Mouse (Mus musculus) colon, adult 2 months (tissue): Measurements from ENCODE around the gene Cdca3. TPM values are rescaled to one million over a fixed set of nuclear protein-coding genes. Genes with fewer than 3 reads are reported as not detected.

Experiments
- polyA plus RNA-seq: library from polyadenylated mRNA; depleted of rRNA; stranded (reverse); fragments of >200 nt; gene quantifications from 2 replicates; pipeline ENCODE4 v1.2.3, GENCODE M21; 2012; rRNA removed

Gene Cdca3
- 38.3 and 47.5 TPM in 2 replicates for polyA plus RNA-seq

GRCm38 (mm10) chr6:124828868-124829798 is at the start of gene Cdca3, which contains the start of gene Usp5:
Cdca3 (plus strand) TSS chr6:124829547.
Usp5 (minus strand) TSS chr6:124829484.

GRCm38 (mm10) chr6:124808358-124809012 is 20.9 kb upstream of the Cdca3 start, which contains the start of gene Spsb2:
Spsb2 (plus strand) TSS chr6:124808661.

GRCm38 (mm10) chr6:124813933-124814332 is 15.4 kb upstream of the Cdca3 start, which contains the start of gene Tpi1:
Tpi1 (minus strand) TSS chr6:124814296.

GRCm38 (mm10) chr6:124840241-124841167 is 11.2 kb downstream of the Cdca3 start, which contains the start of gene Gnb3:
Gnb3 (minus strand) TSS chr6:124840275.

GRCm38 (mm10) chr6:124856916-124857839 is 27.8 kb downstream of the Cdca3 start, which contains the start of gene P3h3:
P3h3 (minus strand) TSS chr6:124857752.

GRCm38 (mm10) chr6:124863658-124864298 is 34.4 kb downstream of the Cdca3 start, which contains the start of gene Gpr162:
Gpr162 (minus strand) TSS chr6:124863983.

Other genes starting within 250 kb of the Cdca3 start
- gene C1s2, start 193.5 kb upstream of the Cdca3 start, polyA plus RNA-seq, result not detected in 2 replicates
- 102 and 141 TPM in 2 replicates for gene Lpcat3, start 166.5 kb upstream of the Cdca3 start, polyA plus RNA-seq
- gene Emg1, start 117.4 kb upstream of the Cdca3 start, polyA plus RNA-seq, result 36.9 and 39.0 TPM in 2 replicates
- 151 and 193 TPM in 2 replicates for gene Phb2, start 117.2 kb upstream of the Cdca3 start, polyA plus RNA-seq
- gene Ptpn6, start 90.8 kb upstream of the Cdca3 start, polyA plus RNA-seq, result 22.8 and 27.5 TPM in 2 replicates
- 180 and 222 TPM in 2 replicates for gene Grcc10, start 88.2 kb upstream of the Cdca3 start, polyA plus RNA-seq
- not detected in 2 replicates for gene Gm45234, start 73.5 kb upstream of the Cdca3 start, polyA plus RNA-seq
- gene Atn1, start 73.0 kb upstream of the Cdca3 start, polyA plus RNA-seq, result 52.2 and 59.6 TPM in 2 replicates
- 8.6 and 8.8 TPM in 2 replicates for gene Eno2, start 59.9 kb upstream of the Cdca3 start, polyA plus RNA-seq
- 0.40 and 0.79 TPM in 2 replicates for gene Lrrc23, start 49.8 kb upstream of the Cdca3 start, polyA plus RNA-seq
- gene Spsb2, start 20.9 kb upstream of the Cdca3 start, polyA plus RNA-seq, result 39.0 and 41.2 TPM in 2 replicates
- 442 and 514 TPM in 2 replicates for gene Tpi1, start 15.3 kb upstream of the Cdca3 start, polyA plus RNA-seq
- 66.9 and 70.4 TPM in 2 replicates for gene Usp5, start 63 bp upstream of the Cdca3 start, polyA plus RNA-seq
- 0.21 and 0.29 TPM in 2 replicates for gene Gnb3, start 10.7 kb downstream of the Cdca3 start, polyA plus RNA-seq
- 25.9 and 26.2 TPM in 2 replicates for gene P3h3, start 28.2 kb downstream of the Cdca3 start, polyA plus RNA-seq
- gene Gpr162, start 34.4 kb downstream of the Cdca3 start, polyA plus RNA-seq, result 2.3 and 2.7 TPM in 2 replicates
- 2.7 and 3.0 TPM in 2 replicates for gene Cd4, start 58.7 kb downstream of the Cdca3 start, polyA plus RNA-seq
- 2.7 and 4.0 TPM in 2 replicates for gene Lag3, start 82.2 kb downstream of the Cdca3 start, polyA plus RNA-seq
- gene Ptms, start 90.6 kb downstream of the Cdca3 start, polyA plus RNA-seq, result 894 and 1,886 TPM in 2 replicates
- 357 and 413 TPM in 2 replicates for gene Mlf2, start 101.8 kb downstream of the Cdca3 start, polyA plus RNA-seq
- gene Cops7a, start 136.0 kb downstream of the Cdca3 start, polyA plus RNA-seq, result 206 and 213 TPM in 2 replicates
- 8.4 and 8.6 TPM in 2 replicates for gene Pianp, start 167.1 kb downstream of the Cdca3 start, polyA plus RNA-seq
- 59.4 and 64.6 TPM in 2 replicates for gene Zfp384, start 179.6 kb downstream of the Cdca3 start, polyA plus RNA-seq
- 37.5 and 37.7 TPM in 2 replicates for gene Ing4, start 210.2 kb downstream of the Cdca3 start, polyA plus RNA-seq
- gene Acrbp, start 220.1 kb downstream of the Cdca3 start, polyA plus RNA-seq, result 17.7 and 24.1 TPM in 2 replicates
- 71.9 and 87.7 TPM in 2 replicates for gene Lpar5, start 238.4 kb downstream of the Cdca3 start, polyA plus RNA-seq